ENCODE assay signal across 9 mouse cellular contexts in genomic region chr10:68191146-68191545, GRCm38 (mm10).
DNase-seq lines count a peak whose midpoint lies in the region; ATAC-seq lines count a peak whose summit lies in the region.
"Had no signal": no experiment of that assay in that cellular context is flagged by ENCODE, and none has a peak within 500 bp of the region (broad histone marks: within the 10 kb centered on the region; RNA-seq: fewer than 3 reads in every experiment).

No protein-coding gene starts in this region.

- H3K9ac ChIP-seq in embryonic facial prominence, embryonic 15.5 days = no peak overlapping the region
- H3K9ac ChIP-seq in limb, embryonic 13.5 days = no peak overlapping the region

- H3K4me1 ChIP-seq in embryonic facial prominence, embryonic 15.5 days = peaks cover 32% of the 10 kb centered on the region
- H3K4me1 ChIP-seq in limb, embryonic 13.5 days = peaks cover 41% of the 10 kb centered on the region

- H3K27me3 ChIP-seq in embryonic facial prominence, embryonic 15.5 days = no peaks in the 10 kb centered on the region
- no peaks in the 10 kb centered on the region for H3K27me3 ChIP-seq in limb, embryonic 13.5 days

- peak overlapping the region; percentile 63; the same call in 1 of the 2 replicates for H3K27ac ChIP-seq in embryonic facial prominence, embryonic 15.5 days (replicated peaks)
- H3K27ac ChIP-seq in limb, embryonic 13.5 days = no peak overlapping the region; the same call in 1 of the 2 replicates

- H3K9me3 ChIP-seq in embryonic facial prominence, embryonic 15.5 days (replicated peaks) = no peaks in the 10 kb centered on the region
- H3K9me3 ChIP-seq in limb, embryonic 13.5 days = no peaks in the 10 kb centered on the region

- H3K36me3 ChIP-seq in embryonic facial prominence, embryonic 15.5 days = peaks cover 16% of the 10 kb centered on the region
- peaks cover 18% of the 10 kb centered on the region for H3K36me3 ChIP-seq in limb, embryonic 13.5 days

- H3K4me3 ChIP-seq in embryonic facial prominence, embryonic 15.5 days (replicated peaks) = no peak overlapping the region
- H3K4me3 ChIP-seq in limb, embryonic 13.5 days = no peak overlapping the region

- peak overlapping the region; percentile 13 for H3K4me2 ChIP-seq in embryonic facial prominence, embryonic 15.5 days (replicated peaks)
- H3K4me2 ChIP-seq in limb, embryonic 13.5 days (replicated peaks) = peak overlapping the region; percentile 42

- peak; percentile 32 for DNase-seq in CD4-positive, CD25-positive, alpha-beta regulatory T cell, adult 2 months (ENCODE audit: low read depth, low spot score)
- DNase-seq in kidney, postnatal 10 days = peak; percentile 45
- no peak for DNase-seq in kidney, postnatal 25 days
- no peak for DNase-seq in ovary, postnatal 36 days (ENCODE audit: low spot score)
- DNase-seq in urinary bladder, postnatal 14 days (ENCODE audit: low spot score) = no peak
- DNase-seq: gastrocnemius, postnatal 14 days had no signal

- WGBS in embryonic facial prominence, embryonic 15.5 days = 39% methylated on average over 7 of the region's 8 CpGs
- WGBS in limb, embryonic 13.5 days = 42% methylated on average over 4 of the region's 8 CpGs

- no peak for ATAC-seq in CD4-positive, CD25-positive, alpha-beta regulatory T cell, adult 4 months
- ATAC-seq in embryonic facial prominence, embryonic 15.5 days (ENCODE audit: insufficient number of reproducible peaks, low FRiP score, low TSS enrichment, low read depth) = no peak
- ATAC-seq in limb, embryonic 13.5 days (ENCODE audit: low FRiP score, low read depth) = no peak; the same call in 1 of the 2 replicates

Comparison
In these comparisons a context has a peak if more than half of its experiments do, and no peak if none do; other contexts are left out.
1. DNase-seq: peak in CD4-positive, CD25-positive, alpha-beta regulatory T cell, adult 2 months (single experiment) and kidney, postnatal 10 days (single experiment); none in kidney, postnatal 25 days (0 of 2), ovary, postnatal 36 days (single experiment) and urinary bladder, postnatal 14 days (single experiment).